Mouse (Mus musculus) CH12F3 (cell line): ENCODE data around the gene Gm4767.
"Not testable (repeated sequence)": the region's sequence is repeated elsewhere in the genome, so short reads cannot be mapped to it uniquely, and the experiment has no call there.

ENCODE experiments used
- in situ Hi-C: fragments of 300-500 bp; cut with MboI; formaldehyde crosslinking; loops from 2 replicates; pipeline ENCODE4 v1.14.3; 2020; ENCODE audit warnings: low sequenced_read_pairs

The Gm4767 gene

DNA sequence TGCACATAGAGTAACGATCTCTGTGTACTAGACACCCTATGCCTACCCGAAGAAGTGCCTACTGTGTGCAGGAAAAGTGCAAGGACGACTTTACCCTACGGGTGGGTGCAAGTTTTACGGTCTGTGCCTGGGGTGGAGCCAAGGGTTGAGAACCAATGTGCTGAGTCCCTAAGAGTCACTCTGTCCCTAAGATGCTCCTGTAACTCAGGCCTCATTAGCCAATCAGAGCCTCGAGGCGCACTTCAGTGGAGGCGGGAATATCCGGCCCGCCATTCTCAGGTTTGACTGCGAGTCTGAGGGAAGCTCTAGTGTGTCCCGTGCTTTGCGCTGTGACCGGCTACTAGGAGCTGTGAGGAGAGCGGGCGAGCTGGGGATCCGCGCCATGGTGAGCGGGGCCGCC is at the start of gene Gm4767:
Gene Gm4767 (plus strand): TSS at position 288 of the 400 bp plus-strand sequence.
- in situ Hi-C loops: not testable (repeated sequence)

GRCm38 (mm10) chr10:81770506-81771403 is 41.2 kb upstream of the Gm4767 start, which contains the start of gene Gm3055:
TSS of gene Gm3055 (minus strand) at chr10:81771161.
- in situ Hi-C loops: not testable (repeated sequence)

GRCm38 (mm10) chr10:81771404-81771777 is 40.6 kb upstream of the Gm4767 start:
- in situ Hi-C loops: not testable (repeated sequence)

DNA sequence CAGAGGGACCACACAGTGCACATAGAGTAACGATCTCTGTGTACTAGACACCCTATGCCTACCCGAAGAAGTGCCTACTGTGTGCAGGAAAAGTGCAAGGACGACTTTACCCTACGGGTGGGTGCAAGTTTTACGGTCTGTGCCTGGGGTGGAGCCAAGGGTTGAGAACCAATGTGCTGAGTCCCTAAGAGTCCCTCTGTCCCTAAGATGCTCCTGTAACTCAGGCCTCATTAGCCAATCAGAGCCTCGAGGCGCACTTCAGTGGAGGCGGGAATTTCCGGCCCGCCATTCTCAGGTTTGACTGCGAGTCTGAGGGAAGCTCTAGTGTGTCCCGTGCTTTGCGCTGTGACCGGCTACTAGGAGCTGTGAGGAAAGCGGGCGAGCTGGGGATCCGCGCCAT is 34.2 kb downstream of the Gm4767 start:
- in situ Hi-C loops: not testable (repeated sequence)

- in situ Hi-C loops: not testable (repeated sequence)
Measured at GRCm38 (mm10) chr10:81863409-81864407, 51.7 kb downstream of the Gm4767 start, which contains the start of gene Gm32687. TSS of gene Gm32687 (plus strand) at chr10:81863934.
